ENCODE assay signal across 15 mouse cellular contexts in the genomic region with DNA sequence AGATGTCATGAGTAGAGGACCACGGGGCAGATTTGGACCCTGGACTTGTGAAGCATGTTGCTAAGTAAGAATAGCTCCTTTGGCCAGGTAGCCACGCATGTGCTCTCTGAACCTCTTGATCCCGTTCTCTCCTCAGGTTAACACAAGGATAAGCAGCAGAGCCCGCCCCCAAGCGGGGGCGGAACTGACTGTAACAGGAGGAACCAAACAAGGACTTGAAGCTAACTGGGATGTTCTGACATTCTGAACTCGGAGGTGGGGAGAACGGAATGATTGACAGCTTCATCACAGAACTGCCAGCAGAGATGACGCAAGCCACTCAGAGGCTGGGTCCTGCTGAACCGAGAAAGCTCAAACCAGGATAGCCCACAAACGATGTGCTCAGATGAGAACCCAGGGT. TPM values are rescaled to one million over a fixed set of nuclear protein-coding genes. Genes with fewer than 3 reads are reported as not detected.
DNase-seq lines count a peak whose midpoint lies in the region; ATAC-seq and TF ChIP-seq lines count a peak whose summit lies in the region.
"Had no signal": no experiment of that assay in that cellular context is flagged by ENCODE, and none has a peak within 500 bp of the region (broad histone marks: within the 10 kb centered on the region; RNA-seq: fewer than 3 reads in every experiment).

No protein-coding gene starts in this region.

- peak overlapping the region in 1 of 2 experiments; percentile 24; a peak in 2 of 4 replicates for H3K4me3 ChIP-seq in ES-E14 (ENCODE audit: insufficient read depth in 1 of 2, low read depth in 1 of 2, low read length in 2 of 2, poor library complexity in 1 of 2, severe bottlenecking in 1 of 2)
- no peak overlapping the region for H3K4me3 ChIP-seq in liver, embryonic 13.5 days (replicated peaks)
- no peak overlapping the region for H3K4me3 ChIP-seq in forebrain, embryonic 14.5 days (ENCODE audit: low read depth, low read length)

- peaks cover 0 to 12% of the 10 kb centered on the region in 2 experiments; a peak in 3 of 4 replicates for H3K4me1 ChIP-seq in ES-E14 (ENCODE audit: control insufficient read depth in 2 of 2, insufficient read depth in 2 of 2, low read length in 2 of 2, poor library complexity in 1 of 2)
- H3K4me1 ChIP-seq in liver, embryonic 13.5 days (replicated peaks) = peaks cover 12% of the 10 kb centered on the region
- H3K4me1 ChIP-seq in forebrain, embryonic 14.5 days (ENCODE audit: control insufficient read depth, insufficient read depth, low read length) = peaks cover 5% of the 10 kb centered on the region

- no peaks in the 10 kb centered on the region for H3K36me3 ChIP-seq in ES-E14 (ENCODE audit: control insufficient read depth, insufficient read depth, low read length, poor library complexity, severe bottlenecking)
- H3K36me3 ChIP-seq in liver, embryonic 13.5 days = no peaks in the 10 kb centered on the region
- H3K36me3 ChIP-seq in forebrain, embryonic 14.5 days (ENCODE audit: control insufficient read depth, insufficient read depth, low read length) = no peaks in the 10 kb centered on the region
- H3K36me3 ChIP-seq: G1E had no signal

- H3K9ac ChIP-seq in ES-E14 (ENCODE audit: insufficient read depth, low read depth, low read length, poor library complexity, severe bottlenecking) = peak overlapping the region; percentile 36; the same call in 1 of the 2 replicates
- H3K9ac ChIP-seq in liver, embryonic 13.5 days = no peak overlapping the region
- no peak overlapping the region for H3K9ac ChIP-seq in forebrain, embryonic 14.5 days (ENCODE audit: low read length)

- peaks cover 90% of the 10 kb centered on the region for H3K27me3 ChIP-seq in liver, embryonic 13.5 days
- no peaks in the 10 kb centered on the region for H3K27me3 ChIP-seq in forebrain, embryonic 14.5 days (replicated peaks; ENCODE audit: control insufficient read depth, insufficient read depth, low read length)

- H3K9me3 ChIP-seq in ES-E14 (ENCODE audit: control insufficient read depth, insufficient read depth, low read depth, low read length) = no peaks in the 10 kb centered on the region
- H3K9me3 ChIP-seq in liver, embryonic 13.5 days (replicated peaks) = no peaks in the 10 kb centered on the region
- H3K9me3 ChIP-seq in forebrain, embryonic 14.5 days (replicated peaks; ENCODE audit: control insufficient read depth, low read length) = no peaks in the 10 kb centered on the region
- H3K9me3 ChIP-seq: G1E had no signal

- DNase-seq in ES-E14 (ENCODE audit: low read depth, low spot score) = peak; percentile 69
- peak; percentile 92 for DNase-seq in ZHBTc4 (ENCODE audit: low read depth, low spot score)
- no peak for DNase-seq in liver, embryonic 13.5 days
- peak; percentile 84 for DNase-seq in lung, postnatal 36 days
- no peak for DNase-seq in layer of hippocampus, postnatal 25 days (ENCODE audit: extremely low spot score in 1 of 2, low spot score in 1 of 2)
- DNase-seq in forebrain, embryonic 14.5 days (ENCODE audit: low spot score) = no peak
- DNase-seq in gastrocnemius, postnatal 36 days = no peak
- DNase-seq: cerebellum, postnatal 14 days; heart, postnatal 36 days; thymus, postnatal 14 days had no signal

- intact Hi-C loops in gastrocnemius, postnatal 36 days (cut with DNase I) = loop anchor here (5.0 kb wide), 1 partner anchor 247 kb away; no protein-coding TSS in a partner anchor

- H3K4me2 ChIP-seq in liver, embryonic 13.5 days = no peak overlapping the region
- no peak overlapping the region for H3K4me2 ChIP-seq in forebrain, embryonic 14.5 days (ENCODE audit: low read length)

- WGBS in liver, embryonic 13.5 days (ENCODE audit: insufficient replicate concordance) = 13% methylated on average over 11 of the region's 11 CpGs
- 25% methylated on average over 11 of the region's 11 CpGs for WGBS in forebrain, embryonic 14.5 days

- peak; percentile 16; the same call in 1 of the 2 replicates for ATAC-seq in liver, embryonic 13.5 days (ENCODE audit: low read depth)
- ATAC-seq in forebrain, embryonic 14.5 days = no peak

- peak overlapping the region; percentile 14; the same call in 1 of the 2 replicates for H3K27ac ChIP-seq in ES-E14 (ENCODE audit: insufficient read depth, low read depth, low read length, poor library complexity, severe bottlenecking)
- no peak overlapping the region for H3K27ac ChIP-seq in liver, embryonic 13.5 days
- no peak overlapping the region for H3K27ac ChIP-seq in forebrain, embryonic 14.5 days (ENCODE audit: low read depth, low read length)

- in situ Hi-C loops in ES-E14 (cut with MboI; ENCODE audit: low sequenced_read_pairs in 2 of 2, unreplicated experiment in 2 of 2) = no loop called here

TF ChIP-seq in ES-E14, 5 proteins besides CTCF, POLR2A, EP300 and RAD21:
- TF ChIP-seq HCFC1 (IDR thresholded peaks at IDR 0.05; ENCODE audit: borderline replicate concordance, insufficient read depth, low read length) (no peak), CHD2 (IDR thresholded peaks at IDR 0.05; ENCODE audit: low read depth, low read length) (no peak), ZNF384 (IDR thresholded peaks at IDR 0.05; ENCODE audit: low read depth, low read length) (no peak), ZC3H11A (IDR thresholded peaks at IDR 0.05; ENCODE audit: borderline replicate concordance, low read depth, low read length) (no peak), MAFK (IDR thresholded peaks at IDR 0.05; ENCODE audit: insufficient read depth, low read depth, low read length) (no peak)

RNA-seq across cellular contexts. Expression of gene Kctd17, which starts 3.9 kb away (rescaled TPM):
- 24.7 and 28.0 TPM in 2 replicates for total RNA-seq in ES-E14 (2012; rRNA removed)
- polyA plus RNA-seq in liver, embryonic 13.5 days (2015; fragmentation: Nextera tagmentation; extraction: Ambion mirVana) = 4.7 and 5.1 TPM in 2 replicates
- 100 to 1,000 TPM; 257 to 260 TPM for total RNA-seq in layer of hippocampus, postnatal 25 days (2021)
- 110 and 113 TPM in 2 replicates for polyA plus RNA-seq in forebrain, embryonic 14.5 days (2014; fragmentation: Nextera tagmentation; extraction: Ambion mirVana)
- 10 to 100 TPM; 14.2 to 15.9 TPM for total RNA-seq in gastrocnemius, postnatal 36 days (2021)

RNA-seq across cellular contexts. Expression of gene Mpst, which starts 18.3 kb away (rescaled TPM):
- 15.1 and 18.8 TPM in 2 replicates for total RNA-seq in ES-E14 (2012; rRNA removed)
- 3.8 and 4.2 TPM in 2 replicates for polyA plus RNA-seq in liver, embryonic 13.5 days (2015; fragmentation: Nextera tagmentation; extraction: Ambion mirVana)
- total RNA-seq in layer of hippocampus, postnatal 25 days (2021) = 10 to 100 TPM; 33.6 to 39.4 TPM
- polyA plus RNA-seq in forebrain, embryonic 14.5 days (2014; fragmentation: Nextera tagmentation; extraction: Ambion mirVana) = 5.9 and 6.1 TPM in 2 replicates
- 10 to 100 TPM; 55.3 to 59.5 TPM for total RNA-seq in gastrocnemius, postnatal 36 days (2021)

RNA-seq across cellular contexts. Expression of gene Tst, which starts 18.8 kb away (rescaled TPM):
- total RNA-seq in ES-E14 (2012; rRNA removed) = 14.9 and 22.4 TPM in 2 replicates
- 105 and 109 TPM in 2 replicates for polyA plus RNA-seq in liver, embryonic 13.5 days (2015; fragmentation: Nextera tagmentation; extraction: Ambion mirVana)
- 10 to 100 TPM; 41.4 to 42.4 TPM for total RNA-seq in layer of hippocampus, postnatal 25 days (2021)
- polyA plus RNA-seq in forebrain, embryonic 14.5 days (2014; fragmentation: Nextera tagmentation; extraction: Ambion mirVana) = 27.0 and 27.4 TPM in 2 replicates
- total RNA-seq in gastrocnemius, postnatal 36 days (2021) = 10 to 100 TPM; 22.1 to 24.1 TPM

RNA-seq across cellular contexts. Expression of gene Tex33, which starts 28.8 kb away (rescaled TPM):
- total RNA-seq in ES-E14 (2012; rRNA removed) = not detected in 2 replicates
- not detected in 2 replicates for polyA plus RNA-seq in liver, embryonic 13.5 days (2015; fragmentation: Nextera tagmentation; extraction: Ambion mirVana)
- not detected for total RNA-seq in layer of hippocampus, postnatal 25 days (2021)
- polyA plus RNA-seq in forebrain, embryonic 14.5 days (2014; fragmentation: Nextera tagmentation; extraction: Ambion mirVana) = not detected in 2 replicates
- not detected for total RNA-seq in gastrocnemius, postnatal 36 days (2021)
- total RNA-seq: heart, adult 8-10 months; heart, postnatal 36 days had no signal
- polyA plus RNA-seq: embryonic facial prominence, embryonic 11.5 days; G1E; intestine, embryonic 14.5 days; limb, embryonic 14.5 days had no signal

RNA-seq across cellular contexts. Expression of gene Tmprss6, which starts 43.9 kb away (rescaled TPM):
- total RNA-seq in ES-E14 (2012; rRNA removed) = 0.49 and 0.63 TPM in 2 replicates
- polyA plus RNA-seq in liver, embryonic 13.5 days (2015; fragmentation: Nextera tagmentation; extraction: Ambion mirVana) = 7.8 and 9.5 TPM in 2 replicates
- total RNA-seq in layer of hippocampus, postnatal 25 days (2021) = 1 to 10 TPM in 1 of 2 experiments, under 1 TPM in 1; 0.61 to 4.5 TPM
- 0.20 and 0.47 TPM in 2 replicates for polyA plus RNA-seq in forebrain, embryonic 14.5 days (2014; fragmentation: Nextera tagmentation; extraction: Ambion mirVana)
- total RNA-seq in gastrocnemius, postnatal 36 days (2021) = not detected
- total RNA-seq: heart, adult 8-10 months; heart, postnatal 36 days had no signal
- polyA plus RNA-seq: G1E had no signal

Comparison
In these comparisons a context has a peak if more than half of its experiments do, and no peak if none do; other contexts are left out.
1. DNase-seq: peak in ES-E14 (single experiment), ZHBTc4 (single experiment) and lung, postnatal 36 days (single experiment); none in liver, embryonic 13.5 days (single experiment), layer of hippocampus, postnatal 25 days (0 of 2), forebrain, embryonic 14.5 days (single experiment) and gastrocnemius, postnatal 36 days (0 of 2).